Mouse (Mus musculus): ENCODE measurements at regions not wholly inside any gene's neighbourhood (a gene's known extent, or its start where the extent isn't known, plus 50 kb on each side); places are given as distances from the start of the nearest gene placed in this dataset.

- TF ChIP-seq CTCF (IDR thresholded peaks at IDR 0.05; ENCODE audit: low read depth, low read length): no peak
- no peak for TF ChIP-seq POLR2A (IDR thresholded peaks at IDR 0.05; ENCODE audit: extremely low read depth, insufficient read depth, low read length)
- Histone ChIP-seq H3K36me3 (ENCODE audit: control insufficient read depth, insufficient read depth, low read length) (no peaks in the 10 kb centered on the region), H3K9ac (ENCODE audit: low read depth, low read length) (no peak overlapping the region), H3K27me3 (ENCODE audit: control insufficient read depth, insufficient read depth, low read length) (no peaks in the 10 kb centered on the region), H3K27ac (replicated peaks; ENCODE audit: insufficient read depth, low read depth, low read length) (no peak overlapping the region), H3K4me1 (ENCODE audit: control insufficient read depth, insufficient read depth, low read length) (no peaks in the 10 kb centered on the region), H3K4me3 (ENCODE audit: insufficient read depth, low read depth, low read length) (no peak overlapping the region), H3K79me2 (ENCODE audit: control insufficient read depth, insufficient read depth, low read length) (no peaks in the 10 kb centered on the region)
- WGBS: 76% methylated on average over 3 of the region's 3 CpGs
- DNase-seq (ENCODE audit: extremely low read depth, low read depth, low spot score): no peak
Observed at GRCm38 (mm10) chr2:117539285-117539684, 196.5 kb upstream of the Rasgrp1 start.

DNA sequence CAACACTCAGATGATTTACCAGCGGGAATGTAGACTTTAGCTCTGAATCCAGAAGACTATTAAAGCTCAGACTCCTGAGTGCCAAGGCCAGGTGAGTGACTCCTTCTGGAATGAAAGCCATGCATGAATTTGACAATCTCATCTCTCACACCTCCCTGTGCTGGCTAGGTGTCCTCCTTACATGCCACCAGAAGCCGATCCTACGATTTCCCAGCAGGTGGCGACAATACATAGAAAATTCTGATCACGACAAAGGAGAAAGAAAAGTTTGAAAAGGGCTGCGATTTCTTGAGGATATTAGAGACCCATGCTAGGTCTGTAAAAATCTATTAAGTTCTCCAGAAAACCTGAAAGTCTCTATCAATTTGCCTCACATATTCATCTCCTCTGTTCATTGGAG, 198.7 kb upstream of the Rasgrp1 start:
- Histone ChIP-seq H3K79me2 (ENCODE audit: control insufficient read depth, insufficient read depth, low read length) (no peaks in the 10 kb centered on the region), H3K4me3 (ENCODE audit: insufficient read depth, low read depth, low read length) (no peak overlapping the region), H3K4me1 (ENCODE audit: control insufficient read depth, insufficient read depth, low read length) (no peaks in the 10 kb centered on the region), H3K9ac (ENCODE audit: low read depth, low read length) (no peak overlapping the region), H3K27ac (replicated peaks; ENCODE audit: insufficient read depth, low read depth, low read length) (no peak overlapping the region), H3K27me3 (ENCODE audit: control insufficient read depth, insufficient read depth, low read length) (no peaks in the 10 kb centered on the region), H3K36me3 (ENCODE audit: control insufficient read depth, insufficient read depth, low read length) (no peaks in the 10 kb centered on the region)
- peak; percentile 26 for DNase-seq (ENCODE audit: extremely low read depth, low read depth, low spot score)
- 15% methylated on average over 6 of the region's 6 CpGs for WGBS
- TF ChIP-seq CTCF (IDR thresholded peaks at IDR 0.05; ENCODE audit: low read depth, low read length) (peak; percentile 56), POLR2A (IDR thresholded peaks at IDR 0.05; ENCODE audit: extremely low read depth, insufficient read depth, low read length) (no peak)

DNA sequence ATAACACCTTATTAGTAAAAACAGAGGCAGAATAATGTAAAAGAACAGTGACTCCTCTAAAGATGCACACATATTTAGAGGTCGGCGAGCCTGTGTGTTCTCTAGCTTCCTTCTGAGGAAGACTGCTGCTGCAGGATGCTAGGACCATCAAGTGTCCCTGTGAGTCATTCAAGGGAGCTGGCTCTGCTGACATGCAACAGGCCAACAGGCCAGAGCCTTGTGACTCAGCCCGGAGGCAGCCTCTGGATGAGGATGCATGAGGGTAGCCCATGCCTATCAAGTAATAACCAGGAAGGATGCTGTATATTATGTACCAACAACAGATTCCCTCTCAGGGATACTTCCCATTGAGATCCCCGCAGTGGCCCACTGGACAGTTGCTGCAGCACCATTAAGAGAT, 199.5 kb upstream of the Rasgrp1 start:
- Histone ChIP-seq H3K4me1 (ENCODE audit: control insufficient read depth, insufficient read depth, low read length) (no peaks in the 10 kb centered on the region), H3K79me2 (ENCODE audit: control insufficient read depth, insufficient read depth, low read length) (no peaks in the 10 kb centered on the region), H3K27me3 (ENCODE audit: control insufficient read depth, insufficient read depth, low read length) (no peaks in the 10 kb centered on the region), H3K36me3 (ENCODE audit: control insufficient read depth, insufficient read depth, low read length) (no peaks in the 10 kb centered on the region), H3K27ac (replicated peaks; ENCODE audit: insufficient read depth, low read depth, low read length) (no peak overlapping the region), H3K4me3 (ENCODE audit: insufficient read depth, low read depth, low read length) (no peak overlapping the region), H3K9ac (ENCODE audit: low read depth, low read length) (no peak overlapping the region)
- TF ChIP-seq POLR2A (IDR thresholded peaks at IDR 0.05; ENCODE audit: extremely low read depth, insufficient read depth, low read length) (no peak), CTCF (IDR thresholded peaks at IDR 0.05; ENCODE audit: low read depth, low read length) (no peak)
- 61% methylated on average over 4 of the region's 4 CpGs for WGBS
- no peak for DNase-seq (ENCODE audit: extremely low read depth, low read depth, low spot score)

DNA sequence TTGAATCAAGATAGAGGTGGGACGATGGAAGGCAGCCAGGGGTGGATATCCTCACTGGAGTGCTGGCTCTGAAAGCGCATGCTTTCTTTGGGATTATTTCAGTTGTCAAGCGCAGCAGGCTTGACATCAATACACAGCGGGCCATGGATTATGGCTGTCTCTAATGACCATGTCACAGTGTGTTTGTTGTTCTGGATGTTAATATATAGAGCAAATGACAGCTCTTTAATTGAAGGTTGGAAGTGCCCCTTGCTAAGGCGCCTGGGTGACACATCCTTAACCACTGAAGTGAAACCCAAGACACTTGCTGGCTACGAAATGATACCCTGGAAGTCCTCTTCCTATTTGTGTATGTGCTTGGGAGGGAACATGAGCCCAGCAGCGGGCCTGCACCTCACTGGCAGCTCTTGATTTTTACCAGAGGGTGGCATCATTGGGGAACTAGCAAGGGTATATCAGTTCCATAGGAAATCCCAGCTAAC, 200.5 kb upstream of the Rasgrp1 start:
- DNase-seq (ENCODE audit: extremely low read depth, low read depth, low spot score): no peak
- H3K27me3 ChIP-seq (ENCODE audit: control insufficient read depth, insufficient read depth, low read length): no peaks in the 10 kb centered on the region
- H3K79me2 ChIP-seq (ENCODE audit: control insufficient read depth, insufficient read depth, low read length): no peaks in the 10 kb centered on the region
- H3K4me3 ChIP-seq (ENCODE audit: insufficient read depth, low read depth, low read length): no peak overlapping the region
- WGBS: 83% methylated on average over 7 of the region's 7 CpGs
- no peaks in the 10 kb centered on the region for H3K4me1 ChIP-seq (ENCODE audit: control insufficient read depth, insufficient read depth, low read length)
- TF ChIP-seq POLR2A (IDR thresholded peaks at IDR 0.05; ENCODE audit: extremely low read depth, insufficient read depth, low read length): no peak
- no peak overlapping the region for H3K9ac ChIP-seq (ENCODE audit: low read depth, low read length)
- H3K36me3 ChIP-seq (ENCODE audit: control insufficient read depth, insufficient read depth, low read length): no peaks in the 10 kb centered on the region
- no peak overlapping the region for H3K27ac ChIP-seq (replicated peaks; ENCODE audit: insufficient read depth, low read depth, low read length)

DNA sequence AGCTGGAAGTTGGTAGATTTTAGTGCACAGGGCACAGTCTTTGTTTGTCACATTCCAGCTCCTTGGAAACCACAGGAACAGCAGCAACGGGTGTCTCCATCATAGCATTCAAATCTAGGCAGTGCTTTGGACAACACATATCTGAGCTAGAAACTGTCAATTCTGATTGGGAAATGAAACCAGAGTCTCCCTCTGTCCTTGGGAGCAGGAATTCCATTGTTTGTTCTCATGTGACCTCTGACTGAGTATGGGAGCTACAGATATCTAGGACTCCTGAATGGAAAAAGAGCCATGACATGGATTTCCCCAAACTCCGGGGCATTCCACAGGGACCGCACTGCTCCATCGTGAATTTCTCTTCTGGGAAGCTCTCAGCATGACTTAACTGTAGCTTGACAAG, 205.5 kb upstream of the Rasgrp1 start:
- Histone ChIP-seq H3K79me2 (ENCODE audit: control insufficient read depth, insufficient read depth, low read length) (no peaks in the 10 kb centered on the region), H3K27ac (replicated peaks; ENCODE audit: insufficient read depth, low read depth, low read length) (no peak overlapping the region), H3K4me1 (ENCODE audit: control insufficient read depth, insufficient read depth, low read length) (no peaks in the 10 kb centered on the region), H3K36me3 (ENCODE audit: control insufficient read depth, insufficient read depth, low read length) (no peaks in the 10 kb centered on the region), H3K4me3 (ENCODE audit: insufficient read depth, low read depth, low read length) (no peak overlapping the region), H3K27me3 (ENCODE audit: control insufficient read depth, insufficient read depth, low read length) (no peaks in the 10 kb centered on the region), H3K9ac (ENCODE audit: low read depth, low read length) (no peak overlapping the region)
- no peak for DNase-seq (ENCODE audit: extremely low read depth, low read depth, low spot score)
- WGBS: 57% methylated on average over 4 of the region's 4 CpGs
- TF ChIP-seq POLR2A (IDR thresholded peaks at IDR 0.05; ENCODE audit: extremely low read depth, insufficient read depth, low read length): no peak

DNA sequence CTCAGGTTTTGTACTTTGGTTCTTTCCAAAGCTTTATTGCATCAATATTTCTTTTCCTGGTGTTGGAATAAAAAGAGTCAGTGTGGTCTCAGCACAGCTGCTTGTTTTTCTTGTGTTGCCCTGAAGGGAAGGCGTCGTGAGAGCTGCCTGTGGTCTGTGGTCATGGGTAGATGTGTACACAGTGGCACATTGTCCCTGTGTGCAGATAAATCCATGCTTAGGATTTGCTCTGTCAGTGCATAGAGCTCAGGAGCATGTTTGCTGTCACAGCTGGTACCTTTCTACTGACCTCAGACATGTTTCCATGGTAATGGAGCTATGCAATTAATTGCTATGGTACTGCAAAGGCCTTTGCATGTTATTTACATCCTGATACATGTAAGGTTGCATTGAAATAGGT, 213.5 kb upstream of the Rasgrp1 start:
- H3K27me3 ChIP-seq (ENCODE audit: control insufficient read depth, insufficient read depth, low read length): no peaks in the 10 kb centered on the region
- no peaks in the 10 kb centered on the region for H3K4me1 ChIP-seq (ENCODE audit: control insufficient read depth, insufficient read depth, low read length)
- H3K4me3 ChIP-seq (ENCODE audit: insufficient read depth, low read depth, low read length): no peak overlapping the region
- no peak overlapping the region for H3K9ac ChIP-seq (ENCODE audit: low read depth, low read length)
- H3K79me2 ChIP-seq (ENCODE audit: control insufficient read depth, insufficient read depth, low read length): no peaks in the 10 kb centered on the region
- no peak for TF ChIP-seq POLR2A (IDR thresholded peaks at IDR 0.05; ENCODE audit: extremely low read depth, insufficient read depth, low read length)
- TF ChIP-seq CTCF (IDR thresholded peaks at IDR 0.05; ENCODE audit: low read depth, low read length): no peak
- WGBS: 71% methylated on average over 2 of the region's 2 CpGs
- no peak for DNase-seq (ENCODE audit: extremely low read depth, low read depth, low spot score)
- H3K27ac ChIP-seq (replicated peaks; ENCODE audit: insufficient read depth, low read depth, low read length): no peak overlapping the region
- no peaks in the 10 kb centered on the region for H3K36me3 ChIP-seq (ENCODE audit: control insufficient read depth, insufficient read depth, low read length)

Data from liver, adult 2 months (tissue).